Mouse (Mus musculus) fibroblast of lung, adult 2 months (primary cell): ENCODE measurements around the gene Hpd.

Source experiments
- DNase-seq: peaks from one replicate; pipeline ENCODE4 v3.0.0-alpha.2; 2011; ENCODE audit warnings: low read depth

The Hpd gene

DNA sequence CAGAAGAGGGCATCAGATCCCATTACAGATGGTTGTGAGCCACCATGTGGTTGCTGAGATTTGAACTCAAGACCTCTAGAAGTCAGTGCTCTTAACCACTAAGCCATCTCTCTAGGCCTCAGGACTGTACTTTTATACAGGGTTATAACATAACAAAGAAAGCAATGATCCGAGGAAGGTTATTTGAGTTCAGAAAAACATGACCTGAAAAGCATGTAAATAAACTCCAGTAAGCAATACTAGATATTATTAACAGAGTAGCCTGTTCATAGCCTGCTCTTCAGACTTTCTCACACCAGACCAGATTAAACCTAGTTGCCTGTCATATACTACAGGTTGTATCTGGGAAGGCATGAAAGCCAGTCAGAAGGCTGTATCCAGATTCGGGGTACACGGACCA is 4.8 kb upstream of the Hpd start:
- no peak for DNase-seq

DNA sequence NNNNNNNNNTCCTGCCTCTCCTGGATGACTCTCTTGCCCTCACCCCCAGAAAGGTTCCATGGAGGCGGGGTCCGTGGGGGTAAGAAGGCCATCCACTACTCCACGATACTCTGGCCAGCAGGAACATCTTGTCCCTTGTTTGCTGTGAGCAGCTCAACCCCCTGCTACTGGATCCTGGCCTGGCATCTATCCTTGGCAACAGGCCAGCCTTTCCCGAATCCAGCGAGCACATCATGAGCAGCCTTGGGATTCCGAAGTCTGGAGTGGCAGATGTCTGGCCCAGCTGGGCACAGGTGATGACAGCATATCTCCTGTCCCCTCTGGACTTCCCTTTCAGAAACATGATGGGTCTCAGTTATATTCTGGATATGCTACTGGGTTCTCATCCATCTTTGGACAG is 3.4 kb upstream of the Hpd start:
- no peak for DNase-seq

DNA sequence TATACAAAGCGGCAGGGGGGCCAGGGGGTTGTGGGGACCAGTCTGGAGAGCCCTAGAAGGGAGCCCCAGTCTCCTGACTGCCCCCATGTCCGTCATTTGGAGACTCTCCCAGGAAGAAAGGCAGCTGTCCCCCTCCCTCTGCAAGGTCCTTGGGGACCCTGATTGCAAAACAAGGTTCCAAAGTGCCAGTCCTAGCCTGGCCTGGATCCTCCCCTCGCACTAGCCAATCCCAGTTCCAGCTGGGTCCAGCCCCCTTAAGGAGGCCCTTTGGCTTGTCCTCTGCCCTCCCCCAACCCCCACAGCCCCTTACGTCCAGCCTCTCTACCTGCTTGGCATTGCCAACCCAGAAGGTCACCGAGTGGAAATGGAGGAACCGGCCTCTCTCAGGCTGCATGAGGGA is 991 bp downstream of the Hpd start:
- no peak for DNase-seq

DNA sequence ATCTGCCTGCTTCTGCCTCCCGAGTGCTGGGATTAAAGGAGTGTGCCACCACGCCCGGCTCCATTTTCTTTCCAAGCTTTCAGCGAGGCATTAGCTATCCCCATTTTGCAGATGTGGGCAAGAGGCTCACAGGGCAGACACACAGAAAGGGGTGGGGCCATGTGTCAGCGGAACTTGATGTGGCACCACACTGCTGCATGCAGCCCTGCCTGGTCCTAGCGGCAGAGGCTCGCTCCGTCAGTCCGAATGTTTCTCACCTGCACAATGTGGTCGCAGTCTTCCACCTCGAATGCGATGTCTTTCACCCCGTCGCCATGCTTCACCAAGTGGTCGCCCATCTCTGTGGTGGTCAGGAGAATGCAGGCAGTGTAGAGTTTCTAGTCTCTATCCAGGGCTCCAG is 2.1 kb downstream of the Hpd start:
- DNase-seq = no peak

DNA sequence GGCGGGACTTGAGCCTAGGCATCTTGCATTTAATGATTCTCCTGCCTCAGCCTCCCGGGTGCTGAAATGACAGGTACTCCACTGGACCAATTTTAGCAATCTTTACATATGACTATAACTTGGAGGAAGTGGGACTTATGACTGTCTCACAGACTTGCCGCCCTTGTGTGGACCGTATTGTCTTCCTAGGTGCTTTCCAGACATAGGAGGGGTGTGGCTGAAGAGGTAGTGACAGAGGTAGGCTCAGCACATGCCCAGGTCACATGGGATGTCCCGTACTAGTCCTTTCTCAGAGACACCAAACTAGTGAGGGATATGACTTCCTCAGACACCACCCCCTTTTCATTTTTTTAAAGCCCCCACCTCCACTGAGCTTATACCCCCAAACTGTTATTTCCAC is 3.7 kb downstream of the Hpd start:
- DNase-seq = no peak

DNA sequence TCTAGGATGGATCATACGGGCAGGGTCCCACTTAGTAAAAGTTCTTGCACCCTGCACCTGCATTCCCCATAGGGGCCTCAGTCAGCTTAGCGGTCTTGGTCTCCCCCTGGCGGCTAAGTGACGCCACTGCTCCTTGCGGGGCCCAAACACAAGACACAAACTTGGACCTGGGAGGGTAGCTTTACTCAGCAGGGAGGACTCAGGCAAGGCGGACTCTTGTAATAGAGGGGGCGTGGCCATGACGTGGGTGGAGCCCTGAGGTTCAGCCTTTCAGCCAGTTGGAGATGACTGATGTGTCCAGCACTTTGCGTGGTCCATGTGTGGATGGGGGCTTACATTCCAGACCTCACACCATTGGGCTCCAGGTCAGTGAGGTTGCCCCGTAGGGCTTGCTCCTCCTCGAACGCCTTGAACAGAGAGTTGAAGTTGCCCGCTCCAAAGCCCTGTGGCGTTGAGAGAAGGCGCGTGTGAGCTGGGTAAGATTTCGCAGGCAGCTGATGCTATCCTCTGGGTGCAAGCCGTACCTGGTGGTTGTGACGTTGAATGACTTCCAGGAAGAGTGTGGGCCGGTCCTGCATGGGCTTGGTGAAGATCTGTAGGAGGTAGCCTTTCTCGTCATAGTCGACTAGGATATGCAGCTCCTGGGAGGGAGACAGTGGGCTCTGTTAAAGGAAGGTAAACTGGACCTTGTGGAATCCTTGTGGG is 10.7 kb downstream of the Hpd start:
- peak; percentile 71 for DNase-seq

DNA sequence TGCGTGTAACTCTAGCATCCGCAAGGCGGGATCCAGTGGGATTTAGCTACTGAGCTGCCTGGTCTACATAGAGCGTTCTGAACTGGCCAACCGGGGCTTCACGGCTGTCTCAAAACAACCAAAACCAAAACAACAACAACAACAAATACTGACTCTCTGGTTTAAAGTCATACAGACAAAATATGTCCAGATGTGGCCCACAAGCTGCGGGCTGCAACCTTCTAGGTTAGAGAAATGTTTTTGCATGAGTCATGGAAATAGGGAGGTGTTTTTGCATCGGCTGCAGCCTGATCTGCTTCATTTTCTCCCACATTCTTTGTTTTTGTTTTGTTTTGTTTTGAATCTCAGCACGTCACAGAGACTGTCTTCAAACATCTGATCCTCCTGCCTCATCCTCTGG is 12.2 kb downstream of the Hpd start:
- DNase-seq = peak; percentile 31

DNA sequence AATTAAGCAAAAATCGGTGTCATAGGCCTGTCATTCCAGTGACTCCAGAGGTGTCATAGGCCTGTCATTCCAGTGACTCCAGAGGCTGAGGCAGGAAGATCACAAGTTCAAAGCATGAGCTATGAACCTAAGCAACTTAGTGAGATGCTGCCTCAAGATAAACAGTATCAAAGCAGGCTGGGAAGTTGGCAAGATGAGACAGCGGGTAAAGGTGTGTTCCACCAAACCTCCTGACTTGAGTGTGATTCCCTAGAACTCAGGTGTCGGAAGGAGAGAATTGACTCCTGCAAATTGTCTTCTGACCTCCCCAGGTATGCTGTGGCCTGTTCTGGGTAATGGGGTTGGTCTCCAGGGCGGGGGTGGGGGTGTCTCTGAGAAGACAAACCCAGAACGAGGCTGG is 13.2 kb downstream of the Hpd start, which contains the start of gene Psmd9:
Psmd9 (plus strand) TSS at position 130 of the 400 bp plus-strand sequence.
- no peak for DNase-seq

DNA sequence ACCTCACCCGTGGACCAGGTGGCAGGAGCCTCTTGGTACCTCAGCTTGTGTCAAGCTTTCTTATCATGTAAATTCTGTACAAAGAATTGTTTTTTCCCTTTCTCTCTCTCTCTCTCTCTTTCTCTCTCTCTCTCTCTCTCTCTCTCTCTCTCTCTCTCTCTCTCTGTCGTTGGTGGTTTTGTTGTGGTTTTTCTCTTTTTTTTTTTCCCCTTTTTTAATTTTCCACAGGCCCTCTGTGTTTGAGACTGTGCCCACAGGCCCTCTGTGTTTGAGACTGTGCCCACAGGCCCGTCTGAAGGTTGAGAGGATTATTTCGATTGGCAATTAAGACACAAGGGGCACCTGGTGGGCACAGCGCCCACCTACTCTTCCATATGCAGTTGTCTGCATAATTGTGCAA is 14.9 kb downstream of the Hpd start:
- no peak for DNase-seq

DNA sequence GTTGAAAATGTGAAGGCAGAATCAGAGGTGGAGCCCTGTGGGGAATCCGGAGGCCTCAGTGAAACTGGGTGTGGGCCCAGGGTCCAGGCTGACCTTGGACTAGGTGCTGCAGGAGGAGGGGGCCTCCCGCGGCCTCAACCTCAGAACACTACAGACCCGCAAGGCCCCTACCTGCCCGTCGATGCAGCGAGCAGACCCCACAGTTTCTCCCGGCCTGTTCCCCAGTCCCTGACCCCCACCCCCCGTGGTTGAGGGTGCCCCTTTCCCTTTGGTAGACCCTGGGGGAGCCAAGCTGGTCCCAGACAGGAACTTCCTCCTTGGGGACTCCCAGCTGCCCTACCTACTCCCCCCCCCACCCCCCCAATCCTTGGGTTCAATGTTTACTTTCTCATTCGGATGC is 16.1 kb downstream of the Hpd start:
- no peak for DNase-seq

DNA sequence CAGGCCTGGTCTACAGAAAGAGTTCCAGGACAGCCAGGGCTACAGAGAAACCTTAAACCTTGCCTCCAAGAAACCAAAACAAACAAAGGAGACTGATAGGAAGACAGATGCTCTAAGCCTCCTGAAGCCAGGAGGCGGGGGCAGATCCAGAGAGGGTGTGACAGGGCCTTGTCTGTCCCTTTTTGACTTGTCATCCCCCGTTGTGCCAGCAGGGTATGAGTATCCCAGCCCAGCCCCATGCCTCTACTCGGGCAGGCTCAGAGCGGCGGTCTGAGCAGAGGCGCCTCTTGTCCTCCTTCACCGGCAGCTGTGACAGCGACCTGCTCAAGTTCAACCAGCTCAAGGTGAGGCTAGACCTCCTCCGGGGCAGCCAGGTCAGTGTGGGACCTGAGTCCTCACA is 19.6 kb downstream of the Hpd start:
- no peak for DNase-seq

DNA sequence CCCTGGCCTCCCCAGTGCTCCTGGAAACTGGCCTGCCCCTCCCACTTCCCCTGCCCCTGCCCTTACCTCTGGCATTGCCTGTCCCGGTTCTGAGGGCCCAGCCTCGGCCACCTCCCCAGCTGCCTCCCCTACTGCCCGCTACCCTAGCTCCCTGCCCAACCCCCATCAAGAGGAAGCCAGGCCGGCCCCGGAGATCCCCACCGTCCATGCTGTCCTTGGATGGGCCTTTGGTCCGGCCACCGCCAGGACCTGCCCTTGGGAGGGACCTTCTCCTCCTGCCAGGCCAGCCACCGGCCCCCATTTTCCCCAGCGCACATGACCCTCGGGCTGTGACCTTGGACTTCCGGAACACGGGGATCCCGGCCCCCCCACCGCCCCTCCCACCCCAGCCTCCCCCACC is 22.2 kb downstream of the Hpd start:
- no peak for DNase-seq

DNA sequence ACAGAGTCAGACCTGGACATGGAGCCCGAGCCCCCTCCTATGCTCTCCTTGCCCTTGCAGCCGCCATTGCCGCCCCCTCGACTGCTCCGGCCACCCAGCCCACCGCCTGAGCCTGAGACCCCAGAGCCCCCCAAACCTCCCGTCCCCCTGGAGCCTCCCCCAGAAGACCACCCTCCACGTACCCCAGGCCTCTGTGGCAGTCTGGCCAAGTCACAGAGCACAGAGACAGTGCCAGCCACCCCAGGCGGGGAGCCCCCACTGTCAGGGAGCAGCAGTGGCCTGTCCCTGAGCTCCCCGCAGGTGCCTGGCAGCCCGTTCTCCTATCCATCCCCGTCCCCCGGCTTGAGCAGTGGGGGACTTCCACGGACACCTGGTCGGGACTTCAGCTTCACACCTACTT is 22.7 kb downstream of the Hpd start:
- no peak for DNase-seq

DNA sequence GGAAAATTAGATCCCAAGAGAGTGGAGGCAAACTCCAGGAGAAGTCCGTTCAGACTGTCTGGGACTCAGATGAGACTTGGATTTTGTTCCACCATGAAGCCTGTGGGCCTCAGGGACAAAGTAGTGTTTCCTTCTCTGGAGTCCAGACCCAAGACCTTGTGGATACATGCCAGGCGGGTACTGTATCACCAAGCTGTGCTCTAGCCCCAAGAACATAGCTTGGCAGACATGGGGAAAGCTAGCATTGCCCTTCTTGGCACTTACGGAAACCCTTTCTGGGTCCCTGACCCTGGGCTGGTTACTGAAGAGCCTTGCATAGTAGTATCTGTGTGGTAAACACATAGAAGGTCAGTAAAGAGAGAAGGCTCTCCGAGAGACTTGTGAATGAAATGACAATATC is 23.1 kb downstream of the Hpd start:
- no peak for DNase-seq

DNA sequence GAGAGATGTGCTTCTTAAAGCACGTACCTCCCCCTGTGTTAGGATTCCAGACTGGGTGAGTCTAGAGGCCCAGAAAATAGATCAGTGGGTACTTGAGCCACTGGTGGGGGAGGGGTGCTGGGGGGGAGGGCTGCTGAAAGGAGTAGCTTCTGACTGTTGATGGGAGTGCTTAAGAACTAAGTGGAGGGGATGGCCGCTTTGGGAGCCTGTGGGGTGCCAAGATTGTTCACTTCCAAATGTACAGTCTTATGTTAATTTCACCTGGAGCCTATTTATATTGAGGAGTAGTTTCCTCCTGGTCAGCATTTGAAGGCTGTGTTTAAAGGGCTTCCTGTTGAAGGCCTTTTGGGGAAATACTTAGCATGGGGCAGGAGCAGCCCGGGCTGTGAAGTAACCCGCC is 24.6 kb downstream of the Hpd start:
- no peak for DNase-seq

DNA sequence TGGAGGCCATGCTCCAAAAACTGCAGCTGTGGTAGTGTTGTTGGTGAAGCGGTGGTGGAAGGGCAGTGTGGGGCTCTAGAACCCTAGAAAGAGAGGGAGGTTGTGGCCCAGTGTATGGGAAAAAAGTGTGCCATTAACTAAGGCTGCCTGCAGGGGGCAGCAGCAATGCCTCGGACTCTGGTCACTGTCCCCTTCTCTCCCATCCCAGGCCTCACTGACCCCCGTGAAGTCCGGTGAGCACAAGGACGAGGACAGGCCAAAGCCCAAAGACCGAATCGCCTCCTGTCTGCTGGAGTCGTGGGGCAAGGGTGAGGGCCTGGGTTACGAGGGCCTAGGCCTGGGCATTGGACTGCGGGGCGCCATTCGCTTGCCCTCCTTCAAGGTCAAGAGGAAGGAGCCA is 25.8 kb downstream of the Hpd start:
- no peak for DNase-seq

DNA sequence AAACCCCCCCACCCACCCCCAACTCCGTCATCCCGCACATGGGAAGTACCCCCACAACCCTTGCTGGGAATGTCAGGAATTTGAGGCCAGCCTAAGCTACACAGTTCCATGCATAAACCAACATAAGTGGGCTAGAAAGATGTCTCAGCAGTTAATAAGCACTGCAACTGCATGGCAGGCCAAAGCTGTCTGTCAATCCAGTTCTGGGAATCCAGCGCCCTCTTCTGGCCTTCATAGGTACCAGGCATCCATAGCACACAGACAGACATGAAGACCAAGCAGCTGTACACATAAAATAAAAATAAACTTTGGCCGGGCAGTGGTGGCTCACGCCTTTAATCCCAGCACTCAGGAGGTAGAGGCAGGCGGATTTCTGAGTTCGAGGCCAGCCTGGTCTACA is 27.1 kb downstream of the Hpd start:
- no peak for DNase-seq

DNA sequence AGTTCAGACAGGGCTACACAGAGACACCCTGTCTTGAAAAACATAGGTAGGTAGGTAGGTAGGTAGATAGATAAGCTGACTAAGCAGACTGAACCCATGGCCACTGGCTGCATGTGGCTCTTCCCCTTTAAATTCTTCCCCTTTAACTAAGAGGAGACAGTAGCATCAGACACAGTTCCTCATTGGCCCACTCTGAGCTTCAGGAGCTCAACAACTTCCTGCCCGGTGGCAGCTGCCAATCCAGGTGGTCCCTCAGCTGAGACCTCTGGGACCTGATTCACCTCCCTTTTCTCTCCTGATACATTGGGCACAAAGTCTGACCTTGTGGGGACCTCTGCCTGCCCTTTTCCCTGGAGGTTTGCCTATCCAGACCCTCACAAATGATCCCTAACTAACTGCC is 29.6 kb downstream of the Hpd start:
- DNase-seq = no peak

DNA sequence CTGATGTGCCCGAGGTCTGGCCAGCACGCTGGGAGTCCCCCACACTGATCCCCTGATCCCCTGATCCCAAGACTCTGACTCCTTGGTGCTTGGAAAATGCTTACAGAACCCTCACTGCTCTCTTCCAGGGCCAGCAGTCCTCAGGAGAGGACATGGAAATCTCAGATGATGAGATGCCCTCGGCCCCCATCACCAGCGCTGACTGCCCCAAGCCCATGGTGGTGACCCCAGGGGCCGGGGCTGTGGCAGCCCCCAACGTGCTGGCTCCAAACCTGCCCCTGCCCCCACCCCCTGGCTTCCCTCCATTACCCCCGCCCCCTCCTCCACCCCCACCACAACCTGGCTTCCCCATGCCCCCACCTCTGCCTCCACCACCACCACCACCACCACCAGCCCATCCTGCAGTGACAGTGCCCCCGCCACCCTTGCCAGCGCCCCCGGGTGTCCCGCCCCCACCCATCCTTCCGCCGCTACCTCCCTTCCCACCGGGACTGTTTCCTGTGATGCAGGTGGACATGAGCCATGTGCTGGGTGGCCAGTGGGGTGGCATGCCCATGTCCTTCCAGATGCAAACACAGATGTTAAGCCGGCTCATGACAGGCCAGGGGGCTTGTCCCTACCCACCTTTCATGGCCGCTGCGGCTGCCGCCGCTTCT is 30.7 kb downstream of the Hpd start:
- no peak for DNase-seq

DNA sequence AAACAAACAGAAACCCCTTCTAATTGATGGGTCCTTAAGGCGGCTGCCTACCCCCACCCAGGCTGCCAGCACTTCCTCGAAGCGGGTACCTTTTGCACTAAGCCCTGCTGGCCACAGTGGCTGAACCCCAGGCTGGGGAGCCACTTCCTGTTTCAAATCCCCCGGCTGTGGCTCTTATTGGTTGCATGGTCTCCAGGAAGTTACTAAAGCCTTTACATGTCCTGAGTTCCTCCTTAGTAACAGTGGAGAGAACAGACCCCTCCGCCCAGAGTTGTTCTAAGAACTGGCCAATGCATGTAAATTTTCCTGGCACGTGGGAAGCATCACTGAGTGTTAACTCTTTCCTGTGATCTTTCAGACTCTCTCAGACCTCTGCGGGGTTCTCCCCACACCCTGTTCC is 31.4 kb downstream of the Hpd start:
- DNase-seq = no peak

DNA sequence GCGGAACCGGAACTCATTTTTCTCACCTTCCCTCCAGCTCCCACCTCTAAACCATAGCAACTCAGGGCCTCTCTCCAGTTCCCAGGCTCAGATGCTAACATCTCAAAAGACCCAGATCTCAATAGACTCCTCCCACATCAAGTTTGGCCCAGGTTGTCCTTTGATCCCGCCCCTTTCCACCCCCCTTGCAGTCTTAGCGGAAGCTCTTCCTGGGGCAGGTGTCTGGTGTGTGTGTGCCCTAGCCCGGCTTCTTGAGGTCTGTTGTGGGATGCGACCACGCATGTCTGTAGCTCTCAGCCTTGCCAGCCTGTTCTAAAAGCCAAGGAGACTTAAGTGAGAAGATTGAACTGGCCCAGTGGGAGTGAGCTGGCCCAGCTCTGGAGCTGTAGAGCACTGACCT is 31.9 kb downstream of the Hpd start:
- no peak for DNase-seq

DNA sequence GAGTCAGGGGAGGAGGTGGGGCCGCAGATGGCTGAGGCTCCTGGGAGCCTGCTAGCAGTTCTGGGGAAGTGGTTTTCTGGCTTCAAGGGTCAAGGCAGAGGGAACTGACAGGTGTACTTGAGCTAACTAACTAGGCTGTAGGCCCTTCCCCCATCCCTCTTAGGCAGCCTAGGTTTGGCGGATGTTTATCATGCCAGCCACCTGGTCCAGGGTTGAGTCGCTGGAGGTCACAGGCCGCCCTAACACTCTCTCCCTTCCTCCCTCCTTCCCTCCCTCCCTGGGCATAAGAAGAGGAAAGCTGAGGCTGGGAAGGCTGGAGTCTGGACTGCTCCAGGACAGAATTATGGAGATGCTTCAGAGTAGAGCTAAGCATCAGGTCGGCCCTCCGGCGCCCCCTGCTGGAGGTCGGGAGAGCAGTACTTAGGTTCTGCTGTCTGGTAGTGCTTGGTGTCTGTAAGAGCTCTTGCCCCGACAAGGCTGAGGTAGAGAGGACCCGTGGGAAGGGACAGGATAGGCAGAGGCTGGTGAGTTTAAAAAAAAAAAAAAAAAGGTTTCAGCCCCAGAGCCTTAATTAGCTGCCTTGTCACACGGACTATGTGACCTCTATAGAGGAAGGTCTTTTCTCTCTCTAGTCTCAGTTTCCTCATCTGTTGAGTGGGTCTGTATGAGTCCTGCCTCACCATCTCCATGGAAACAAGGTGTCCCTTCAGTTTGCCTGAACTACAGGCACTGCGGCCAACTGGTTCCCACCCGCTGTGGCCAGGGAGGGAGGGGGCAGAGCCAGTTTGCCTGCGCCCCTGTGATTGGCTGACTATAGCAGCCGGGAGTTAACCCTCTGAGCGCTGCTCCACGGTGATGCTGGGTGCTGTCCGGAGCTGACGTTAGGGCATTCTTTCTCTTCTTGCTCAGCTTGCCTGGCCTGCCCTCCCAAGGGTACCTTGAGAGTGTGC is 32.8 kb downstream of the Hpd start:
- DNase-seq = no peak
